In genomic region chr19:46641420-46642085, GRCm38 (mm10) we compare ENCODE assay signal across 9 mouse cellular contexts. TPM values are rescaled to one million over a fixed set of nuclear protein-coding genes. Genes with fewer than 3 reads are reported as not detected.
DNase-seq lines count a peak whose midpoint lies in the region; ATAC-seq and TF ChIP-seq lines count a peak whose summit lies in the region.
"Had no signal": no experiment of that assay in that cellular context is flagged by ENCODE, and none has a peak within 500 bp of the region (broad histone marks: within the 10 kb centered on the region; RNA-seq: fewer than 3 reads in every experiment).

No protein-coding gene starts in this region.

- no peaks in the 10 kb centered on the region; the same call in 1 of the 2 replicates for H3K36me3 ChIP-seq in hindbrain, postnatal 0 days (ENCODE audit: insufficient read depth, low read length)
- H3K36me3 ChIP-seq in liver, embryonic 13.5 days = peaks cover 53% of the 10 kb centered on the region

- H3K4me1 ChIP-seq in hindbrain, postnatal 0 days (ENCODE audit: insufficient read depth, low read length) = peaks cover 33% of the 10 kb centered on the region
- H3K4me1 ChIP-seq in liver, embryonic 13.5 days (replicated peaks) = peaks cover 98% of the 10 kb centered on the region

- H3K9ac ChIP-seq in hindbrain, postnatal 0 days (replicated peaks; ENCODE audit: low read length) = no peak overlapping the region
- H3K9ac ChIP-seq in liver, embryonic 13.5 days = peak overlapping the region; percentile 7; the same call in 1 of the 2 replicates

- no peak for TF ChIP-seq CTCF in hindbrain, postnatal 0 days (IDR thresholded peaks at IDR 0.05; ENCODE audit: low read depth)

- H3K4me2 ChIP-seq in hindbrain, postnatal 0 days (ENCODE audit: low read depth, low read length) = 0 out of 2 replicates have a peak overlapping the region, but pooled peaks have one; percentile 4
- H3K4me2 ChIP-seq in liver, embryonic 13.5 days = no peak overlapping the region

- no peak overlapping the region for H3K4me3 ChIP-seq in hindbrain, postnatal 0 days (ENCODE audit: low read length)
- H3K4me3 ChIP-seq in liver, embryonic 13.5 days (replicated peaks) = no peak overlapping the region

- peak overlapping the region; percentile 74 for H3K27ac ChIP-seq in hindbrain, postnatal 0 days
- peak overlapping the region; percentile 50 for H3K27ac ChIP-seq in liver, embryonic 13.5 days
- H3K27ac ChIP-seq: macrophage had no signal

- no peaks in the 10 kb centered on the region for H3K9me3 ChIP-seq in hindbrain, postnatal 0 days (ENCODE audit: low read length)
- H3K9me3 ChIP-seq in liver, embryonic 13.5 days (replicated peaks) = no peaks in the 10 kb centered on the region

- DNase-seq in 416B (ENCODE audit: low read depth) = peak; percentile 91
- DNase-seq in adrenal gland, postnatal 36 days = peak; percentile 90 to 92
- peak; percentile 80 for DNase-seq in gastrocnemius, postnatal 25 days
- DNase-seq in hindbrain, postnatal 0 days (ENCODE audit: low spot score) = peak; percentile 53
- DNase-seq in liver, embryonic 13.5 days = no peak
- peak; percentile 78 for DNase-seq in ovary, adult 18-20 months (ENCODE audit: low spot score)
- DNase-seq in thymus, postnatal 0 days (ENCODE audit: low spot score) = no peak

- WGBS in hindbrain, postnatal 0 days = 46% methylated on average over 19 of the region's 19 CpGs
- WGBS in liver, embryonic 13.5 days (ENCODE audit: insufficient replicate concordance) = 60% methylated on average over 19 of the region's 19 CpGs

- no peaks in the 10 kb centered on the region for H3K27me3 ChIP-seq in hindbrain, postnatal 0 days (ENCODE audit: insufficient read depth, low read length)
- H3K27me3 ChIP-seq in liver, embryonic 13.5 days = no peaks in the 10 kb centered on the region

- peak; percentile 69 for ATAC-seq in hindbrain, postnatal 0 days
- ATAC-seq in liver, embryonic 13.5 days (ENCODE audit: low read depth) = no peak
- no peak for ATAC-seq in cerebellum, adult (ENCODE audit: insufficient number of reproducible peaks, low FRiP score, low TSS enrichment)

RNA-seq across cellular contexts. Expression of gene Cyp17a1, which starts 31.4 kb away (rescaled TPM):
- 10 to 100 TPM in 1 of 2 experiments, 1 to 10 TPM in 1; 1.9 to 10.5 TPM for total RNA-seq in adrenal gland, postnatal 36 days (2021)
- not detected for total RNA-seq in gastrocnemius, postnatal 25 days (2021)
- total RNA-seq in hindbrain, postnatal 0 days (2014; rRNA removed) = not detected in 2 replicates
- polyA plus RNA-seq in hindbrain, postnatal 0 days (2015; fragmentation: Nextera tagmentation; extraction: Ambion mirVana) = not detected in 2 replicates
- polyA plus RNA-seq in liver, embryonic 13.5 days (2015; fragmentation: Nextera tagmentation; extraction: Ambion mirVana) = 0.07 TPM in 1 of 2 replicates, not detected in the other
- 0.09 and 0.44 TPM in 2 replicates for polyA plus RNA-seq in thymus, postnatal 0 days (2015; fragmentation: Nextera tagmentation; extraction: Ambion mirVana)
- polyA plus RNA-seq: macrophage had no signal

RNA-seq across cellular contexts. Expression of gene Wbp1l, which starts 42.7 kb away (rescaled TPM):
- 100 to 1,000 TPM; 131 to 170 TPM for total RNA-seq in adrenal gland, postnatal 36 days (2021)
- 10 to 100 TPM; 39.0 to 47.3 TPM for total RNA-seq in gastrocnemius, postnatal 25 days (2021)
- 52.3 and 56.9 TPM in 2 replicates for total RNA-seq in hindbrain, postnatal 0 days (2014; rRNA removed)
- polyA plus RNA-seq in hindbrain, postnatal 0 days (2015; fragmentation: Nextera tagmentation; extraction: Ambion mirVana) = 30.3 and 31.6 TPM in 2 replicates
- polyA plus RNA-seq in liver, embryonic 13.5 days (2015; fragmentation: Nextera tagmentation; extraction: Ambion mirVana) = 14.9 and 17.3 TPM in 2 replicates
- polyA plus RNA-seq in thymus, postnatal 0 days (2015; fragmentation: Nextera tagmentation; extraction: Ambion mirVana) = 29.9 and 37.8 TPM in 2 replicates

RNA-seq across cellular contexts. Expression of gene Borcs7, which starts 48.2 kb away (rescaled TPM):
- 10 to 100 TPM; 14.4 to 16.8 TPM for total RNA-seq in adrenal gland, postnatal 36 days (2021)
- 10 to 100 TPM; 11.4 to 11.8 TPM for total RNA-seq in gastrocnemius, postnatal 25 days (2021)
- 9.3 and 11.2 TPM in 2 replicates for total RNA-seq in hindbrain, postnatal 0 days (2014; rRNA removed)
- polyA plus RNA-seq in hindbrain, postnatal 0 days (2015; fragmentation: Nextera tagmentation; extraction: Ambion mirVana) = 37.1 and 38.9 TPM in 2 replicates
- 6.6 and 7.1 TPM in 2 replicates for polyA plus RNA-seq in liver, embryonic 13.5 days (2015; fragmentation: Nextera tagmentation; extraction: Ambion mirVana)
- 10.8 and 13.8 TPM in 2 replicates for polyA plus RNA-seq in thymus, postnatal 0 days (2015; fragmentation: Nextera tagmentation; extraction: Ambion mirVana)

Comparison
In these comparisons a context has a peak if more than half of its experiments do, and no peak if none do; other contexts are left out.
1. DNase-seq: peak in 416B (single experiment), adrenal gland, postnatal 36 days (2 of 2), gastrocnemius, postnatal 25 days (single experiment), hindbrain, postnatal 0 days (single experiment) and ovary, adult 18-20 months (single experiment); none in liver, embryonic 13.5 days (single experiment) and thymus, postnatal 0 days (single experiment).